Mouse (Mus musculus) cerebellum, adult 2 months (tissue): ENCODE results near the gene Tmem150c. TPM values are rescaled to one million over a fixed set of nuclear protein-coding genes. Genes with fewer than 3 reads are reported as not detected.

ENCODE experiments used
- DNase-seq, 2 experiments: peaks; one replicate each; pipeline ENCODE4 v3.0.0; 2021
- H3K27ac ChIP-seq: fragments of 200-500 bp; 2 replicates; pipeline ENCODE4 v1.5.1; 2012; ENCODE audit warnings: low read length, control low read depth, inconsistent platforms; ENCODE audit not compliant: insufficient read depth
- H3K27me3 ChIP-seq: fragments of 200-500 bp; 2 replicates; pipeline ENCODE4 v1.6.1; 2012; ENCODE audit warnings: inconsistent platforms, mild to moderate bottlenecking, low read length, moderate library complexity; ENCODE audit not compliant: control insufficient read depth, insufficient read depth
- H3K4me1 ChIP-seq: fragments of 200-500 bp; 2 replicates; pipeline ENCODE4 v1.6.1; 2011; ENCODE audit warnings: low read length; ENCODE audit not compliant: control insufficient read depth, insufficient read depth
- H3K4me3 ChIP-seq: fragments of 200-500 bp; replicated peaks from 2 replicates; pipeline ENCODE3; 2011; ENCODE audit warnings: mild to moderate bottlenecking, low read depth, low read length, control low read depth; ENCODE audit not compliant: insufficient read depth
- CTCF ChIP-seq: fragments of 200-500 bp; IDR thresholded peaks from 2 replicates; pipeline ENCODE4 v1.5.1; 2011; ENCODE audit warnings: low read depth, mild to moderate bottlenecking, control low read depth, low read length, moderate library complexity, borderline replicate concordance; ENCODE audit not compliant: insufficient read depth
- POLR2A ChIP-seq: fragments of 200-500 bp; IDR thresholded peaks from 2 replicates; pipeline ENCODE4 v1.6.1; 2011; ENCODE audit warnings: low read length, control low read depth, borderline replicate concordance; ENCODE audit not compliant: insufficient read depth
- WGBS: fragments of 180-500 bp; shearing (Covaris S2); methylation state at CpG from one replicate; pipeline ENCODE4 v1.1.7; 2018; 5-methylcytosine and 5-hydroxymethylcytosine counted together
- polyA plus RNA-seq: library from polyadenylated mRNA; depleted of rRNA; stranded (reverse); fragments of >200 nt; gene quantifications from 2 replicates; pipeline ENCODE4 v1.2.3, GENCODE M21; 2012

Gene Tmem150c
- polyA plus RNA-seq, 1 experiment, result 30.1 TPM

GRCm38 (mm10) chr5:100067579-100067978 lies 92.0 kb downstream of the Tmem150c start:
- TF ChIP-seq POLR2A, result no peak
- no peak for TF ChIP-seq CTCF
- WGBS, result 90% methylated on average over 16 of the region's 16 CpGs
- no peaks in the 10 kb centered on the region for H3K27me3 ChIP-seq
- no peaks in the 10 kb centered on the region for H3K4me1 ChIP-seq
- no peak overlapping the region for H3K27ac ChIP-seq
- no peak for DNase-seq
- H3K4me3 ChIP-seq, result no peak overlapping the region

- H3K27ac ChIP-seq, result no peak overlapping the region
- H3K27me3 ChIP-seq, result no peaks in the 10 kb centered on the region
- no peak for TF ChIP-seq CTCF
- no peak for TF ChIP-seq POLR2A
- WGBS, result 90% methylated on average over 14 of the region's 14 CpGs
- no peak for DNase-seq
- no peaks in the 10 kb centered on the region for H3K4me1 ChIP-seq
- H3K4me3 ChIP-seq, result no peak overlapping the region
These were observed 98.7 kb downstream of the Tmem150c start for GRCm38 (mm10) chr5:100060876-100061275.

GRCm38 (mm10) chr5:100059326-100059725 lies 100.3 kb downstream of the Tmem150c start:
- 41% methylated on average over 6 of the region's 6 CpGs for WGBS
- TF ChIP-seq CTCF (no peak), POLR2A (no peak)

GRCm38 (mm10) chr5:100058729-100059128 lies 100.9 kb downstream of the Tmem150c start:
- DNase-seq, result no peak
- Histone ChIP-seq H3K4me3 (no peak overlapping the region), H3K27me3 (no peaks in the 10 kb centered on the region), H3K27ac (no peak overlapping the region), H3K4me1 (peaks cover 4% of the 10 kb centered on the region)
- WGBS, result 64% methylated on average over 6 of the region's 6 CpGs
- TF ChIP-seq CTCF (no peak), POLR2A (no peak)

More at GRCm38 (mm10) chr5:100059326-100059725, 100.3 kb downstream of the Tmem150c start:
- Histone ChIP-seq H3K4me1 (peaks cover 4% of the 10 kb centered on the region), H3K27ac (no peak overlapping the region; the same call in 1 of the 2 replicates), H3K4me3 (no peak overlapping the region), H3K27me3 (no peaks in the 10 kb centered on the region)
- DNase-seq, result no peak

- WGBS, result 55% methylated on average over 15 of the region's 15 CpGs
- Histone ChIP-seq H3K4me3 (no peak overlapping the region), H3K27ac (no peak overlapping the region), H3K4me1 (peaks cover 4% of the 10 kb centered on the region), H3K27me3 (no peaks in the 10 kb centered on the region)
- DNase-seq, result no peak
- no peak for TF ChIP-seq POLR2A
- no peak for TF ChIP-seq CTCF
These were observed 102.0 kb downstream of the Tmem150c start for GRCm38 (mm10) chr5:100057461-100058209.

- TF ChIP-seq POLR2A, result no peak
- no peak for TF ChIP-seq CTCF
- Histone ChIP-seq H3K27me3 (no peaks in the 10 kb centered on the region), H3K27ac (no peak overlapping the region), H3K4me1 (peaks cover 4% of the 10 kb centered on the region), H3K4me3 (no peak overlapping the region)
- no peak for DNase-seq
- 83% methylated on average over 5 of the region's 5 CpGs for WGBS
These were observed 103.7 kb downstream of the Tmem150c start for GRCm38 (mm10) chr5:100055866-100056369.

- no peak for DNase-seq
- 68% methylated on average over 11 of the region's 11 CpGs for WGBS
- Histone ChIP-seq H3K4me1 (peaks cover 4% of the 10 kb centered on the region), H3K4me3 (no peak overlapping the region), H3K27me3 (no peaks in the 10 kb centered on the region), H3K27ac (no peak overlapping the region)
- TF ChIP-seq CTCF, result no peak
- TF ChIP-seq POLR2A, result no peak
These were observed 104.6 kb downstream of the Tmem150c start for GRCm38 (mm10) chr5:100054807-100055547.
